Mouse (Mus musculus) frontal cortex, adult 2 months (tissue): ENCODE results near the gene Tgfbr1. TPM values are rescaled to one million over a fixed set of nuclear protein-coding genes. Genes with fewer than 3 reads are reported as not detected.

Experiments used
- DNase-seq, 2 experiments: peaks; one replicate each; pipeline ENCODE4 v3.0.0; 2022; ENCODE audit warnings: low spot score in 1 of 2; ENCODE audit errors: extremely low spot score in 1 of 2
- polyA plus RNA-seq: library from polyadenylated mRNA; depleted of rRNA; stranded (reverse); fragments of >200 nt; gene quantifications from 2 replicates; pipeline ENCODE4 v1.2.3, GENCODE M21; 2012

Tgfbr1 gene
- polyA plus RNA-seq, 1 experiment: 15.6 TPM

DNA sequence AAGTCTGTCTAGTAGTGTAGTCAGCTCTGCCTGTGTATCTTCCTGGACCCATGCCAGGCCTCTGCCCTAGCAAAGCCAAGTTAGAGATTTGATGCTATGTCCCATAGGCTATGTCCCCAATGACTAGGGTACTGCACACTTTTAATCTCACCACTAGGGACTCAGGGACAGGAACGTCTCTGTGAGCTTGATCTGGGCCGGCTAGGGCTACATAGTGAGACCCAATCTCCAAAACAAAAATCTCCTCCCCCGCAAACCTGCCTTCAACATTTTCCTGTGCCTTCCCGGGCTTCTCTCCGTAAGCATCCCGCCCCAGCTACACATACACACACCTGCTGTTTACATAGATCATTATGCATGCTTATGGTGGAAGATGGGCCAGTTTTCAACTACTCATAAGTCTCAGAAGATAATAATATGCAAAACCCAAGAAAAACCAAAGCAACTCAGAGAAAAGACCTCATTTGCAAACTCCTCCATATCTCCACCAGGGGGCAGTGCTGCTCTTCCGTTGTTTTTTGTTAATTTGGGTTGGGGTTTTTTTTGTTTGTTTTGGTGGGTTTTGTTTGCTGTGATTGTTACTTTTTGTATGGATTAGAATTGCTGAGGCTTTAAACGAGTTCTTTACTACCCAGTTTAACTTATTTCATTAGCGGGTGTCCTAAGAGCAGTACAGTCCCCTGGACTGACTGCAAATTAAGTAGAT is 66.4 kb downstream of the Tgfbr1 start:
- DNase-seq: no peak

DNA sequence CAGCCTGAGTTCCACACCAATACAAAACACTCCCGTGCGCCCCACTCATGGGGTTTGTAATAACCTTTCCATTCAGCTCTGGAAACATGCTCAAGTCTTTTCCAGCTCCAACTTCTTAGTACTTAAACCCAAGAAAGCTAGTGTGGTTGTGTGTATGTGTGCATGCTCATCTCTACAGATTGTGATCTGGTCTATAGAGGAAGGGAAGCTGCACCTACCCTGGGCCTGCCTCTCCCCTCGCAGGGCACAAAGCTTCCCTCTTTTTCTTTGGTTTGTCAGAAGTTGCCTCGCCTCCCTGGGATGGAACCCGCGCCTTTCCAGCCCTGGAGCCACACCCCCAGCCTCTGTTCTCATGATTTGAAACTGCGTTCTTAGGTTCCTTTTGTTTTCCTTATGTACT is 67.2 kb downstream of the Tgfbr1 start:
- DNase-seq: no peak

- DNase-seq: no peak
These were observed 69.2 kb downstream of the Tgfbr1 start for GRCm38 (mm10) chr4:47422194-47422593.

GRCm38 (mm10) chr4:47422946-47423345 is 69.9 kb downstream of the Tgfbr1 start:
- no peak for DNase-seq

DNA sequence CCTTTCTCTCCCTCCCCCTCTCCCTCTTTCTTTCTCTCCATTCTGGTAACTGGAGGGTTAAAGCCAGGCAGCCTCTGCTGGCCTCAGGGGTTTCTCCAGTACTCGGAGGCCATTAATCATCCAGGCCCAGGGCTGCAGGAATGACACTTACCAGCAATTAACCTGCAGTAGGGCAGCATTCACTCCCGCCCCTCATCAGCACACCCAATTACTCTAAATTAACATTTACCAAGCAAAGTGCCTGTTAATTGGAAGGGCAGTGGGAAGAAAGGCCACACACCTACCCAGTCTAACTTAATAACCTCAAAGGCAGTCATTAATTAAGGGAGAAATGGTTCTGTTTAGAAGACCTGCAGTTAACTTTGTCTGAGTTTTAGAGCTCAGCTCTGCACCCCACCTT is 71.4 kb downstream of the Tgfbr1 start:
- DNase-seq: no peak

GRCm38 (mm10) chr4:47425247-47425830 is 72.3 kb downstream of the Tgfbr1 start:
- no peak for DNase-seq

- no peak for DNase-seq
These were observed 74.6 kb downstream of the Tgfbr1 start for GRCm38 (mm10) chr4:47427606-47428005.

GRCm38 (mm10) chr4:47430557-47430956 is 77.5 kb downstream of the Tgfbr1 start:
- no peak for DNase-seq

- no peak for DNase-seq
These were observed 78.1 kb downstream of the Tgfbr1 start for GRCm38 (mm10) chr4:47431081-47431480.

- DNase-seq: no peak
These were observed 79.7 kb downstream of the Tgfbr1 start for GRCm38 (mm10) chr4:47432766-47433165.

DNA sequence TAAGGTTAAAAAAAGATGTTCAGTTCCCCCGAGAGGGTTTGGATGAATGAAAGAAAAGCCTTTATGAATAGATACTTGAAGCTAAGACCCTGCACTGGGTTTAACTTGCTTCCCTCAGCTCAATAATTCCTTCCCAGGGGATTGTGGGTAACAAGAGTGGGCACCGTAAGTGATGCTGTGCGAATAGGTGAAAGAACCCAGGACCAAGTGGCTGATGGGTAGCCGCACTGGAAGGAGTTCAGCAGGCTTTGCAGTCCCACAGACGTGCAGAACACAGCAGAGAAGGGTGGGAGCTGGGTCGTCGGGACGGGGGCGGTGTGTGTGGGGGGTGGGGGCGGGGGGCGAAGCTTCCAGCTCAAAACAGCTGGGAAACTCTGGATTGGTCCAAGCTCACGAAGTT is 82.1 kb downstream of the Tgfbr1 start:
- no peak for DNase-seq

GRCm38 (mm10) chr4:47435566-47436360 is 82.7 kb downstream of the Tgfbr1 start:
- DNase-seq: no peak

DNA sequence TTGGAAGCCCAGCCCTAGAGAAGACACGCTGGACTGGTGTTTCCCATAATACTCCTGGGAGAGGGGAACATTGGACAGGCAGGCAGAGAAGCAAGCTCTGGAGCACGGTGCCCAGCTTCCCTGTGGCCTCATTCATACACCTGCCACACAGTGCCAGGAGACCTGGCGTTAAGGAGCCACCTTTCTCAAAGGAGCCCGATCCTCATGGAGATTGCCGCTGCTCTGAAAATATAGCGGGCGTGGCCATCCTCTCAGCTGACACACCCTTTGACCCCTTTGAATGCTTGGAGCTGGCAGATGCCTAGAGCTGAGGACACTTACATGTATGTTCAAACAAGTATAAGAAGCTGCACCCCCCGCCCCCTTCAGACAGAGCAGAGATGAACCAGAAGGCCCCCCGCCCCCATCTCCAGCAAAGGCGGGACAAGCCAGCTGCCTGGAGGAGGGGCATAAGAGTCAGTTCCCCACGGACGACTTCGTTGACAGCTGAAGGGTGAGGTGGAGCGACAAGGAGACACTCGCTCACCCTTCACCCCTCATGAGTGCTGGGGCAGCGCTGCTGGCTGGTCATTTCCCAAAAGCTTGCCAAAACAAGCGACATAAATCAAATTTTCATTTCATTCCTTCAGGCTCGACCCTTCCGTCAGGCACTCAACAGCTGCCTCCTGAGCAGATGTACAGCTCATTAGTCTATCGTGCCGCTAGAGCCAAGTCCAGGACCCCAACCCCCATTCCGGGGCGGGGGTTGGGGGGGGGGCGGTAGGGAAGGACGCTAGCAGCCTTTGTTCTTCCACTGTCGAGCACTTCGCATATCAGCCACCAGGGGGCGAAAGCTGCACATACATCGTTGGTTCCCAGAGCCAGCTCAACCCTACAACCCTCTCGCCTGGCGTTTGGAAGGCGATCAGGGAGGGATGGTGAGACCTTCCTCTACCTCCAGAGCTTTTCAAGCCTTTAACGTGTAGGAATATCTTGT is 84.6 kb downstream of the Tgfbr1 start:
- DNase-seq: peak; percentile 81 to 97

DNA sequence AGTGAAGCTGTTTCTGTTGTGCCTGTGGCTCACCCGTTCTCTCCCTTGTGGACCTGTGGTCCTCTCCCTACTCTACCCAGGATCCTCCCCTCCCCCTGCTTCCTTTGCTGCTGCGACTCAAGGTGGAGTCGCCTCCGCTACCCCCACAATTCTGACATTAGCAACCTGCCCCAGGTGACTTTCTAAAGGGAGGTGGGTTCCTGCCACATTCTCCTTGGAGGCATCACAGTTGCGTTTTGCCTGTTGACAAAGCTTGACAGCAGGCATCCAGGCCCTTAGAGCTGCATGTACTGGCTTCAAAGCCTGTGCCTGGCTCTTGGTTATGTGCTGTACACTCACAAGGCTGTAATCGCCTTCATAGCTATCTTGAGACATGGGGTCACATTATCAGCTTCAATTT is 85.9 kb downstream of the Tgfbr1 start:
- no peak for DNase-seq

DNA sequence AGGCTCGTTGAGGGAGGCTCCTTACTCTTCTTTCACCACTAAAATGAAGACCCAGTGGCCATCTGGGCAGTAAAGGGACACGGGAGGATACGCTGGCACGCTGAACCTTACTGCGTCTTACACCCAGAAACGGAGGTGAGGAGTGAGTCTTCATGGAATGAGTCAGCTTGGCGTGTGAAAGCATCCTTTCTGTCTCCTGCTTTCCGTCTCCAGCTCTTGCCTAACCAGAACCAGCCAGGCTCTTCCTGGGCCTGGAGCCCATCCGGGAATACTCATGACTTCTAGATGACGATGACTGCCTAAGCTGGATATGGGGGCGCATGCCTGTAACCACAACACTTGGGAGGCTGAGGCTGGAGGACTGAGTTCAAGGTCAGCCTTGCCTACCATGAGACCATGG is 87.9 kb downstream of the Tgfbr1 start:
- peak in 1 of 2 experiments; percentile 62 for DNase-seq

DNA sequence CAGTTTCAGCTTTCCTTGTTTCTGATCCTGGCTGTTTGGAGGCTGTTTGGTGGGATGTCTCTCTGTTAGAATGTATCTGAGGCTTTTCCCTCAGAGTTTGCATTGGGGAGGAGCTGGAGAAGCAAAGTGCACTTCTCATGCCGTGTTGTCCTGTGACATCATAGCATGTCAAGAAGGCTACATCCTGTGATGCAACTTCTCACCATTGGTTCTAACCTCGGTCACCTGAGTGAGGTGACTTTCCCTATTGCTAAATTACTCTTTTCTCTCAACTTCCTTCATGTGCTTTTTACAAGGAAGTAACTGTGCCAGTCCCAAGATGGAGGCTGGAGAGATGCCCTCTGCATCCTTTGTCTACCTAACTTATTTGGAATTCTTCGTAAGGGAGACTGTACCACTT is 95.5 kb downstream of the Tgfbr1 start:
- DNase-seq: no peak

DNA sequence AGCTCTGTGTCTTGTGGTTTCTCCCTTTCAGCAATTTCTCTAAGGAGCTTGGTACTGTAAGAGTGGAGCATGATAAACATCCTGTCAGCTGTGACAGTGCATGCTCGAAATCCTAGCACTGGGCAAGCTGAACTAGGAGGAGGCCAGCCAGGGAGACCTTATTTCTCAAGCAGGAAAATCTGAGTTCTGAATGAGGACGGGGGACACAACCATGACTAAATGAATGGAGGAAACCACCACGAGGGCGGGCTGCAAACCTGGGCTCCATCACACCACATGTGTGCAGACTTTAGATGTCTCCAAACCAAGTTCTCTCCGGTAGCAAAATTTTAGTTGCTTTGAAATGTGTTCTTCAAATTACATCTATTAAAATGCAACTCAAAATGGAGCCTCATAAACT is 96.1 kb downstream of the Tgfbr1 start:
- DNase-seq: no peak

GRCm38 (mm10) chr4:47449586-47450522 is 96.8 kb downstream of the Tgfbr1 start:
- DNase-seq: no peak
